Mouse (Mus musculus) mesoderm, embryonic 11.5 days (tissue): Measurements from ENCODE around the gene Olfr368.

Source experiments
- DNase-seq: peaks from one replicate; pipeline ENCODE4 v3.0.0-alpha.2; 2012; ENCODE audit warnings: low read depth, low spot score

Olfr368 gene

DNA sequence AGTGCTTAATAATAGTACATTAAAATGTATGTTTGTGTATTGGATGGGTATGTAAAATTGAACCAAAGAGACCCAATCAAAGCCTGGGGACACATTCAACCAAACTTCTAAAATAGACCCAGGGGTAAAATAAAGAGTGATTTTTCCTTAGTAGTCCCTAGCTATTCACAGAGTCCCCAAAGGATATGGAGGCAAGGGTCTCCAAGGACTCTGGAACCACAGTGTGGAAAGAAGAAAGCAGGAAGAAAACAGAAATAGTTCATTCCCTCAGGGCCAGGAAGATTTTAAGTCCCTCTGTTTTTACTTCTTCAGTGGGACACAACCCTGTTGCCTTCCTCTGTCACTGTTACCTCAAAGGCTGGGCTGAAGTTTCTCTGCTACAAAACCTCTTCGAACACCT lies at the start of gene Olfr368:
TSS of gene Olfr368 (plus strand) at position 301 of the 400 bp plus-strand sequence.
- DNase-seq, result no peak

- no peak for DNase-seq
Measured at GRCm38 (mm10) chr2:37333321-37333720, 7.0 kb downstream of the Olfr368 start.

GRCm38 (mm10) chr2:37338497-37339187 lies 12.3 kb downstream of the Olfr368 start:
- DNase-seq, result peak; percentile 60

DNA sequence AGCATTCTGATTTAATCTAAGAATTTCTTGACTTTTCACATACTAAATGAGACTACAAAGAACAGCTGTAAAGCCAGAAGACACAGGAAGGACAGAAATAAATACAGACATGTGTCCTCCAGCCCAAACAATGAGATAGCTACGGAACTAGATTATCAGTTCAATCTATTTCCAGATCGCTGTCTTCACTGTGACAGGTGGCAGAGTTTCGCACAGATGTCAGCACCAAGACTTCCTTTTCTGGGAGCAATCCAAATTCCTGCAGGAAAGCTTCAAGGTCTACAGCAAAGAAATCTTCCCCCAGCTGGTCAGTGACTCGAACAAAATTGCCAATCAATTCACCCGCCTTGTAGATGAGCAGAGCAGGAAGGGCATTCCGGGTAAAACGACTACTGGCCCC lies 25.4 kb downstream of the Olfr368 start:
- no peak for DNase-seq

- no peak for DNase-seq
Measured at GRCm38 (mm10) chr2:37355571-37355970, 29.3 kb downstream of the Olfr368 start.

DNA sequence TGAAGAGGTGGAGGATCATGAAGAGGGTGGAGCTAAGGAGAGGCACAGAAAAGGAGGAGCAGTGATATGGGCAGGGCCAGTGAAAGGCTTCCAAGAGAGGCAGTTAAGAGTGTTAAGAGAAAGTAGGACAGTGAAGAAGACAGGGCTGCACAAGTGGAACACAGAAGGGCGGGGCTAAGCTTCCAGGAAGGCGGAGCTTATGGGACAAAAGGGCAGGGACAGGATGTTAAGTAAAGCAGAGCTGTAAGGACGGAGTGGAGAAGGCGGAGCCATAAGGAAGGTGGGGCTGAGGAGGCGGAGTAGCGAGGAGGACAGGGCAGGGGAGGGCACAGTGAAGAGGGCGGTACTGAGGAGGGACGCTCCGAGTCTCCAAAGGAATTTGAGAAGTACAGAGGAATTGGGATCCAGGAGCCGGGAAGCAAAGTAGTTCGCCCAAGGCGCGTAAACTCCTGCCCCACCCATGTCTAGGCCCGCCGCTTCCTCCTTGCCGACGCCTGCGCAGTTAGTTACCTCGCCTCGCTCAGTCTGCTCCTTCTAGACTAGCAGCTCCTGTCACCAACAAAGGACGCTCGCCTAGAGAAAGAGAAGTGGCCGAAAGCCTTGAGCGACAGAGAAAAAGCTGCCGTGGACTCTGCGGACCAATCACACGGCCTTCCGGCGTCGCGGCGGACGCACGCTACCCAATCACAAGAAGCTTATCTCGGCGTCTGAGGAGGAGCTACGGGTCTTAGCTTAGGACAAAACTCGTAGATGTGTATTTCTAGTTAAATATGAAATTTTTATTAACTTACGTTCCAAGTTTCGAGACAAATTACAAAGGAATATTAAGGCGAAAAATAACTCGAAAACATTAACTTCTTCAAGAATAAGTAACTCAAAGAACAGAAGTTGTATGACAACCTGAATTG lies 32.6 kb downstream of the Olfr368 start, which contains the start of gene Pdcl:
TSS of gene Pdcl (minus strand) at position 700 of the 908 bp plus-strand sequence.
- DNase-seq, result peak; percentile 93

GRCm38 (mm10) chr2:37359908-37360307 lies 33.6 kb downstream of the Olfr368 start:
- DNase-seq, result no peak

GRCm38 (mm10) chr2:37370651-37371050 lies 44.3 kb downstream of the Olfr368 start:
- no peak for DNase-seq

DNA sequence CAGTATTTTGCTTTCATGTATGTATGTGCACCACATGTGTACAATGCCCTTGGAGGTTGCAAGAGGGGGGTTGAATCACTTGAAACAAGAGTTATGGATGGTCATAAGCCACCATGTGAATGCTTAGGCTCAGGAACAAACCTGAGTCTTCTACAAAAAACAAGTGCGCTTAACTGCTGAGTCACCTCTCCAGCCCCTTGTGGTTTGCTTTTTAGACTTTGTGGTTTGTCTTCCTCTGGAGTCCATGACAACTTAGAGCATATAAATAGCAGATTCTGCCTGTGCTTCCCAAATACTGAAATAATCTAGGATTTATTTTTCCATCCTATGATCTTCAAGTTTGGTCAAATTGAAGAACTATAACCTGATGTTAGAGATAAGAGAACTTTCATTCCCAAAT lies 49.7 kb downstream of the Olfr368 start:
- DNase-seq, result no peak

DNA sequence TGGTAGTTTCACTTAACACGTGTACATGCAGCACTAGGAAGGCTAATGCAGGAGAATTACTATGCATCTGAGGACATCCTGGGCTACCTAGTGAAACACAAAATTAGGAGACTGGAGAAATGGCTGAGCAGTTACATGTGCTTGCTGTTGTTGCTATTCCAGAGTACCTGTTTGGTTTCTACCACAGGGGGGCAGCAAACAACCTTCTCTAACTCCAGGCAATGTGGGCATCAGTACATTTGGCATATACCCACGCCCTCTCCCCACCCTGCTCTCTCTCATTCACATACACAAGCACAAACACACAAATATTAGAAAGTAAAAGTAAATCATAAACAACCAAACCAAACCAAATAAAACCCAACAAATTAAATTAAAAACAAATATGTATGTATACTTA lies 53.9 kb downstream of the Olfr368 start:
- peak; percentile 58 for DNase-seq
